Mouse (Mus musculus) spleen, adult 12 weeks (tissue): ENCODE measurements around the gene Mipol1.
A peak's percentile ranks its signal among the peaks of the same experiment; 100 is the strongest.
"Not testable (repeated sequence)": the region's sequence is repeated elsewhere in the genome, so short reads cannot be mapped to it uniquely, and the experiment has no call there.

ENCODE experiments used
- DNase-seq: peaks from one replicate; pipeline ENCODE4 v3.0.0; 2022; ENCODE audit warnings: low spot score

Mipol1 gene

GRCm38 (mm10) chr12:57230192-57230706 is at the start of gene Mipol1, which contains the start of gene Prps1l3:
Gene Mipol1, plus strand, starts transcription at chr12:57230427.
Gene Prps1l3, plus strand, starts transcription at chr12:57230412.
- DNase-seq: peak; percentile 82

- no peak for DNase-seq
Measured at GRCm38 (mm10) chr12:57184401-57185147, 45.7 kb upstream of the Mipol1 start.

GRCm38 (mm10) chr12:57185475-57185874 is 44.8 kb upstream of the Mipol1 start:
- no peak for DNase-seq

GRCm38 (mm10) chr12:57186126-57186525 is 44.1 kb upstream of the Mipol1 start:
- DNase-seq: no peak

GRCm38 (mm10) chr12:57187032-57187431 is 43.2 kb upstream of the Mipol1 start:
- no peak for DNase-seq

GRCm38 (mm10) chr12:57194609-57195008 is 35.6 kb upstream of the Mipol1 start:
- peak; percentile 42 for DNase-seq

GRCm38 (mm10) chr12:57196286-57196607 is 34.0 kb upstream of the Mipol1 start:
- DNase-seq: no peak

GRCm38 (mm10) chr12:57196608-57197362 is 33.4 kb upstream of the Mipol1 start:
- peak; percentile 68 for DNase-seq

GRCm38 (mm10) chr12:57197363-57198026 is 32.7 kb upstream of the Mipol1 start, which contains the start of gene Slc25a21:
Gene Slc25a21, minus strand, starts transcription at chr12:57197472.
- peak; percentile 33 for DNase-seq

- DNase-seq: no peak
Measured at GRCm38 (mm10) chr12:57198269-57198668, 32.0 kb upstream of the Mipol1 start.

GRCm38 (mm10) chr12:57199427-57199826 is 30.8 kb upstream of the Mipol1 start:
- no peak for DNase-seq

- DNase-seq: no peak
Measured at GRCm38 (mm10) chr12:57201901-57202300, 28.3 kb upstream of the Mipol1 start.

- no peak for DNase-seq
Measured at GRCm38 (mm10) chr12:57204276-57204851, 25.9 kb upstream of the Mipol1 start.

- peak; percentile 35 for DNase-seq
Measured at GRCm38 (mm10) chr12:57211353-57212311, 18.6 kb upstream of the Mipol1 start.

- not testable (repeated sequence) for DNase-seq
Measured at GRCm38 (mm10) chr12:57212463-57212862, 17.8 kb upstream of the Mipol1 start.

GRCm38 (mm10) chr12:57226411-57226810 is 3.8 kb upstream of the Mipol1 start:
- DNase-seq: no peak

- DNase-seq: no peak
Measured at GRCm38 (mm10) chr12:57227776-57228175, 2.5 kb upstream of the Mipol1 start.

GRCm38 (mm10) chr12:57229703-57230102 is 524 bp upstream of the Mipol1 start:
- no peak for DNase-seq

- peak; percentile 34 for DNase-seq
Measured at GRCm38 (mm10) chr12:57231085-57231875, 1.1 kb downstream of the Mipol1 start.

- DNase-seq: no peak
Measured at GRCm38 (mm10) chr12:57233386-57233785, 3.2 kb downstream of the Mipol1 start.
